Mouse (Mus musculus) embryo, embryonic 9.5 days (tissue): Measurements from ENCODE around the gene Gm9913.

ENCODE experiments used
- DNase-seq: peaks from one replicate; pipeline ENCODE4 v3.0.0-alpha.2; 2017; ENCODE audit errors: extremely low spot score

The Gm9913 gene

DNA sequence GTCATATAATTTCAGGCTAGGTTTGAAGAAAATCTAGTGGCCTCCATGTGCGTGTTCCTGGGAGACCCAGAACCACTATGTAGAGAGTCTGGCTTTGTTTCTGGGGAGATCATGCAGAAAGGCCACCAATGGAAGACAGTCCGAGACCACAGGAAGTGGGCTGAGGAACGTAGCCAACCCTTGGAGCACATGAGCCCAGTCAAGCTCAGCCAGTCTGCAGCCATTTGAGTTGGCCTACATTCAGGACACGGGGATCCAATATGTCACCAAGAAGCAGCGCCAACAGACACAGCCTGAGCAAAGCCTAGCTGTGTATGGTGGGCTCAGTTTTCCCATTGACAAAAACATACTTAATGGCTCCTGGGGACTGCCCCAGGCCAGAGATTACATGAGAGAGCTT, 8.2 kb upstream of the Gm9913 start:
- DNase-seq, result no peak

DNA sequence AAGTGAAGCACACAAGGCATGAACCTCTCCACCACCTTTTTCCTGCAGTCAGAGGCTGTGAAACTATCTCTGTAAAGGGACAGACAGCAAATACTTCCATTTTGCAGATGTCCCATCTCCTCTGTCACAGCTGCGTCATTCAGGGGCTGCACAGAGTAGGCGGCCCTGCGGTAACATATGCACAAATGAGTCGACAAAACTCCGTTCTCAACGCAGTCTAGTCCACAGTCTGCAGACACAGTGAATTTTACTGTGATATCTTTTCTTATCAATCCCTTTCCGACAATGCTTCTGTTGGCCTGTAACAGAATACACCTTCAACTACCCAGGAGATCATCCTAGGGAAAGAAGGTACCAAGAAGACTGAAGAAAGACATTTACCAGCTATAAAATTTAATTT, 6.7 kb upstream of the Gm9913 start:
- DNase-seq, result no peak

DNA sequence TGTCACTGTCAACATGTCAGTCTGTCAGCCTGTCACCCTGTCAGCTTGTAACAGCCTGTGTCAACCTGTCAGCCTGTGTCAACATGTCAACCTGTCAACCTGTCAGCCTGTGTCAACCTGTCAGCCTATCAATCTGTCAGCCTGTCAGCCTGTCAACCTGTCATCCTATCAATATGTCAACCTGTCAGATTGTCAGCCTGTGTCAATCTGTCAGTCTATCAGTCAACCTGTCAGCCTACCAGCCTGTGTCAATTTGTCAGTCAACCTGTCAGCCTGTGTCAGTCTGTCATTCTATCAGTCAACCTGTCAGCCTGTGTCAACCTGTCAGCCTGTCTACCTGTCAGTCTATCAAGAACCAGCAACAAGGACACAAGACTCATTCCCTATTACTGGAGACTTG, 3.4 kb upstream of the Gm9913 start:
- no peak for DNase-seq

DNA sequence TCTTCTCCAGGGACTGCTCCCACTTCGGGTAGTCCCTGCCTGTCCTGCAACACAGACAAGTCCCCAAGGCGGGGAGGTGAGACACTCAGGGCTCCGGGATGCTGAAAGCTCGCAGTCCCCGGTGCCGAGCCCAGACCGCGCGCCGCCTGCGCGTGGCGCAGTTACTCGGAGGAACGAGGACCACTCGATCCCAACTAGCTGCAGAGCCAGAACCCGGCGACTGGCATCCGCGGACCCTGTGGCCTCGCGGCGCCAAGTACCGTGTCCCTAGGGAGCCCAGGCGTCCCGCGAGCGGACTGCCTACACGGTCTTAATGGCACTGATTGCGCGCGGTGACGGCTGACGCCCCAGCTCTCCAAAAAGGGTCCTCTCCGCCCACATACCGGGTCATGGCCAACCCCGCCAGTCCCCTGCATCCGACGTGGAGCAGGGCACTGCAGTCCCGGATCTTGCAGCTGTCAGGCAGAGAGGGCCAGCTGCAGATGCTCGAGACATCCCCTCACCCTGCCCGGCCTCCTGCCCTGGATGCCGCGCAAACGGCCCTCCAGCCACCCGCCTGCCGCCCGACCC, 942 bp downstream of the Gm9913 start:
- peak; percentile 84 for DNase-seq

DNA sequence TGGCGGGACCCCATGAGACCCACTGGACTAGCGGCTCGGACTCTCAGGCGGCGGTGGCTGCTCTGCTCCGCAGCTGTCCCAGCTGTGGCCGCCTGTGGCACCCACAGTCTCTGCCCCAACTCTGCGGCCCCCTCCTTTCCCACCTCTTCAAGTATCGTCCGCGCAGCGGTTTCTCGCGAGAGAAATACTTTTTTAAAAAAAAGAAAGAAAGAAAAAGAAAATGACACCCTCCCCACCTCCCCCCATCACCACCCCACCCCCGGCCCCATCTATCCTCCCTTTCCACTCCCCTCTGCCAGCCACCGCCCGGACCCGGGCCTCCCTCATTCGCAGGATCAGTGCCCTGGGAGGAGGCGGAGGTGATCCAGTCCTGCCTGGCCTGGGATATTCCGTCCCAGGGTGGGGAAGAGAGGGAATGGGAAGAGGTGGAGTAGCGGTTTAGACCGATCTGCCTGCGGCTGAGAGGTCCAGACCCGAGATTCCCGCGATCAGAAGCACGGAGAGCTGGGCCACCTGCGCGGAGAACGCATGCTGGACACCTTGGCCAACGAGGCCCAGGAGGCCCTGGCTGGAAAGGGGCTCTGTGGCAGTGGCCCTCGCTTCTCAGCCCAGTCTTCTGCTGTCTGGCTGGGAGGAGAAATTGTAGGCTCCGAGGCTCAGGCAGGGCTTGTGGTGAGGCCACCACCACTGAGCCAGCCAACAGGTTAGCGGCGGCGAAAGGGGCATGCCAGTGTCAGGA, 1.6 kb downstream of the Gm9913 start:
- DNase-seq, result peak; percentile 68

DNA sequence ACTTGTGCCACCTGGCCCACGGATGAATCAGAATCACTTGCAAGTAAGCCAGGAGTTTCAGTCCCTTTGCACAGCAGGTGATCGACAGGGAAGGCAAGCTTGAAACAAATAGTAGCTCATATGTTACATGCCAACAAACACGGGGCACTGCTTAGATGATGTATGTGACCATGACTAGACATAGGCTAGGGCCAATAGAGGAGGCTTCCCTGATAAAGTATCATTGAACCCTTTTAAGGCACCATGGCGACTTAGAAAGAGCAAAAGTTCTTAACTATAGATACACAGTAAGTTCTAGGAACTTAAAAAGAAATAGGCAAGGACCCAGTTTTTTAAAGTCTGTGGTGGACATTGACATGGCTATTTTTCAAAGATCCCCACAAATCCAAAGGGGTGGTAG, 3.0 kb downstream of the Gm9913 start, which contains the start of gene Fbn1:
TSS of gene Fbn1 (minus strand) at position 101 of the 400 bp plus-strand sequence.
- no peak for DNase-seq

DNA sequence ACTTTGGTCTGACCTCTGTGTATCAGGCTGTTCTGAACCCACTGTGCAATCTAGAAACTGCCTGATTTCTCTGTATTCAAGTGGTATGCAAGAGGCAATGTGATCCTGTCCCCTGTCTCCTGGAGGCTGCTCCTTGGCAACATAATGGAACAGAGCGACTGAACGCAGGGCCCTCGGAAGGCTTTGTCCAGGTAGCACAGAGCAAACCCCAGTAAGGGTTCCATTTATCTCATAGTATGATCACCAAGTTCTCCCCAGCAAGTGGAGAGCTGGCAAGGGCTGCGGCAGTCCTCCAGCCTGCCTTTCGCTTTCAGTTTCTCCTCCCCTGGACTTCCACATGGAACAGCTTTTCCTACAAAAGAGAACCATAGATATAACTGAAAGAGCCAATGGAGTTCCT, 3.5 kb downstream of the Gm9913 start:
- DNase-seq, result no peak

DNA sequence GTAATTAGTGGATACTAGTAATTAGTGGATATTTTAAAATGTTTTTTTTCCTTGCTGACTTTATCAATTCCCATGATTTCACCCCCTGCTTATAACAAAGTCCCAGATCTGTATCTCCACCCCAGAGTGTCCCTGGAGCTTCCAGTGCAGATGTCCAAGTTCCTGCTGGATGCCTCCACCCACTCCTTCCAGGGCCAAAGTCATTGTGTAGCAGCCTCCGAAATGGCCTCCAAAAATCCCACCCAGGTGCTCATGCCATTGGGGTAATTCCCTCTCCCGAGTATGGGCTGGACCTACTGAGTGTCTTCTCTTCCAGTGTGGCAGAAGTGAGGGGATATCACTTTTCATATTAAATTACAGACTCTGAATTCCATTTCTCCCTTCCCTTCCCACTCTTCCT, 5.9 kb downstream of the Gm9913 start:
- no peak for DNase-seq

DNA sequence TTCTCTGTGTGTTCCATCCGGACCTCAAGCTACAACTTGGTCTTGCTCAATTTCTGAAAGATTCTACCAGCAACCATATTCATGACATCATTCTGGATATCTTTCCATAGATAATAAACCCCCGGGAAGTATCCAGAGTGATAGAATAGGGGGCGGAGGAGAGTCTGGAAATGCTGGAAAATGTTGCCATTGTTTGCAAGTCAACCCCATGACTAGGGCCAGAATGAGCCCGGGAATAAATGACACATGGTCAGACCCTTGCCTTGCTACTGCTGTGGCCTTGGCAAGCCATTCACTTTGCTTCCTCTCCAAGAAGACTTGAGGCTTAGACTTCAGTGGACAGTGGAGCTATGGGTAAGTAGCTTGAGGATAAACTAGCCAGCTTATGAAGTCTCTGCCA, 7.0 kb downstream of the Gm9913 start:
- DNase-seq, result no peak

DNA sequence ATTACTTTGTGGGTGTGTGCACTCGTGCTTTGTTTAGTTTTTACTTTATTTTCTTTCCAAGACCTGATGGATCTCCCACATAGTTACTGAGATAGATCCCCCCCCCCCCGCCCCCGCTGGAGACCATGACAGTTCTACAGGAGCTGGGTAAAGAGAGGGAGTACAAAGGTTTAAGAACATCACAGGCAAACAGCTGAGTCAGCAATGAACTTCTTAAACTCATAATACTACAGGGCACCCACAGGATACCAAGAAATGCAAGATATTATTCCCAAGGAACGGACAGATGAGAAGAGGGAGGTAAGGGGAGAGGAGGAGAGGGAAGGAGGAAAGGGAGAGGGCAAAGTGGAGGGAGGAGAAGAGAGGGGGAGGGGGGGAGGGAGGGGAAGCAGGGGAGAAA, 7.7 kb downstream of the Gm9913 start:
- no peak for DNase-seq

DNA sequence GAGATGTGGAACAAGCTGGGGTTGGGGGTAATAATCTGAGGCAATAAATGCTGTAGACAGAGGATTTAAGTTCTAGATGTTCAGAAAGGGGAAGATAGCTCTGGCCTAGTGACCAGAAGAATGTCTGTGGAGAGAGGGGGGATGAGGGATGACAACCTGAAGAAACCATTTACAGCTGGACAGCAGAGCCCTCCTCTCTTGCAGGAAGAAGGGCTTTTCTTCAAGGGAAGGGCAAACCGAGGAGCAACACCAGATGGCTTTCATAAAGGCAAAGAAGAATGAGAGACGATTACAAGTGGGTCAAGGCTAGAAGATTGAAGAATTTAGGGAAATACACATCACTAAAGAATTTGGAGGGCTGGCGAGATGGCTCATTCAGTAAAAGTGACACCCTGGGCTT, 9.5 kb downstream of the Gm9913 start:
- DNase-seq, result no peak

DNA sequence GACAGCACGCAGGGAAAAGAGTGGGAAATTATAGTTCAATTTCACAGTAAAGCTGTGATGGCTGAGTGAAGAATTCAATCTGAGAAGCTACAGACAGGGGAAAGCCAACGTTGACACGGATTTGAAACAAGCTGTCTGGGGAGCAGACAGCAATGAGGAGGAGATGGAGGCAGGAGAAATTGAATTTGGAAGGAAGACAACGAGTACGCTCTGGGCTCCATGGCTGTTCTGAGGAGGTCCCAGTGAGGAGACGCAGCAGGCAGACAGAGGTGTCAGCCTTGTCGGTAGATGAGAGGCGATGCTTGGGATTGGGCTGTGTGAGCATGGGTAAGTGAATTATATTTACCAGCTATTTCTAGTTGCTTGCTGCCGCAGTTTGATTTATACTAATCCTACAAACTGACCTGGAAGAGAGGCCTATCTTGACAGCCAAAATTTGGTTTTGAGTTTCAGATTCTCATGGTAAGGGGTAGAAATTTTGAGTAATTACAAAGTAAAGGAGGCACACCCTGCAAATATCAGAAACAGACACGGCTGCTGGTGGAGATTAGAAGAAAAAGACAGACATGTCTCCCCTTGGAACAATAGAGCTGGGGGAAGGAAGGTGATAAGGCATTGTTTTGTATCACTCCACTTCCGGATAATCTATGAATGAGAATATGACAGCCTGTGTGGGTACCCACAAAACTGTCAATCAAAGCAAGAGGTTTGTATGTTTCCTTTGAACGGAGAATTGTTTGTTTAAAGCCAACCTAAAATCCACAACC, 10.6 kb downstream of the Gm9913 start:
- DNase-seq, result no peak

DNA sequence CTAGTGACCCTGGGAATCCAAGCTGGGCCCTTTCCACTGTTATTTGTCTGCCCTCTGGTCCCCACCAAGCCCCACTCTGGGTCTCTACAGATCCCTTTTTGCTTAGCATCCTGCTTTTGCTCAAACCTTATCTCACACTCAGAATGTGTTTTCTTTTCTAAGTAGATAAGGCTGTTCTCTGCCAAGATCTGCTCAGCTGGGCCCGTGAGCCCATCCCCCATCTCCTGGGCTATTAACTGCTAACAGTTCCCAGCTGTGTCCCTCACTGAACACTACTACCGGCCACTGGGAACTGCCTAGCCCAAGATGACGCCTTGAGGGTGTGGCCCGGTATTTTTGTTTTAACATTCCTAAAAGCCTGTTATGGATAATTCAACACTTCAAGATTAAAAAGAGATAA, 11.7 kb downstream of the Gm9913 start:
- peak; percentile 53 for DNase-seq

DNA sequence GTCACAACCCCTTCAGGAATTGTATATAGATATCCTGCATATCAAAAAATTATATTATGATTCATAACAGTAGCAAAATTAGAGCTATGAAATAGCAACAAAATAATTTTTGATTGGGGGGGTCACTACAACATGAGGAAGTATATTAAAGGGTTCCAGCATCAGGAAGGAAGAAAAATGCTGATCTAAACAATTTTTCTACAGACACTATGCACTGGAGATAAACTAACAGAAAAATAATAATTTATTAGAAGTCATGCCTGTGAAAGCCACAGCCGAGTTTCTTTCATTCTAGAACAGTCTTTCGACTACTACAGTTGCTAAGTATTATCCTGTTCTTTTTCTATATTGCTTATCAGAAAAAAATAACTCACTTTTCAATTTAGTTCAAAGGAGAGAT, 20.6 kb downstream of the Gm9913 start:
- DNase-seq, result no peak

DNA sequence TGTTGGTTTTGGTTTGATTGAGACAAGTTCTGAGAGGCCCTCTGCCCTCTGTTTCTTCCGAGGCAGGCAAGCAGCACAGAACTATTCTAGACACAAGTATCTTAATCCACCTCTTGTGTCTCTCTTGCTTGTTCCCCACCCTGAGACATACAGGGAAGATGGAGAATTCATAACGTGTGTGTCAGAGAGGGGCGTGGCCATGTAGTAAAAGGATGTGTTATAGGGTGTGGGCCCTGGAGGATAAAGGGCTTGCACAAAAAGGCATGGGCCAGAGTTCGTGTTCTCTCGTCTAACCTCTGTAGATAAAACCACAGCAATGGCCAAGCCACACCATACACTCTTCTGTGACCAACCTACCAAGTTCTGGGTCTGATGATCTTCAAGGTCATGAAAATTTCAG, 21.7 kb downstream of the Gm9913 start:
- DNase-seq, result no peak

DNA sequence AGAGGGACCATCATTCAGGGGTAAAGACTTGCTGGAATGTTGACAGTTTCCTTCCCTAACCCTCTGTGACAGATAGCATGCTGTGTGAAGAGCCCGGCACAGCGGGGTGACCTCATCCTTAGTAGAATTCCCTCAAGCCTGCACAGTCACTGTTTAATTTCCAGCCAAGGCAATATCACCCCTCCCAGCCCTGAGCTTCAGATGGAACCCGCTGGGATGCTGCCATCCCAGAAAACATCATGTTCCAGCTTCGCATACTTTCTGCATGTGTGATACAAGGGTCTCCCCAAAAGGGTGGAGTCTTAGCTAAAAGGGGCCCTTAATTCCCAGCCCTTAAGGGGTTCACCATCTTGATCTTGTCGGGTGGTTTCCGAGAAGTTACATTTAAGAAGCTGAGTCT, 25.8 kb downstream of the Gm9913 start:
- DNase-seq, result no peak

DNA sequence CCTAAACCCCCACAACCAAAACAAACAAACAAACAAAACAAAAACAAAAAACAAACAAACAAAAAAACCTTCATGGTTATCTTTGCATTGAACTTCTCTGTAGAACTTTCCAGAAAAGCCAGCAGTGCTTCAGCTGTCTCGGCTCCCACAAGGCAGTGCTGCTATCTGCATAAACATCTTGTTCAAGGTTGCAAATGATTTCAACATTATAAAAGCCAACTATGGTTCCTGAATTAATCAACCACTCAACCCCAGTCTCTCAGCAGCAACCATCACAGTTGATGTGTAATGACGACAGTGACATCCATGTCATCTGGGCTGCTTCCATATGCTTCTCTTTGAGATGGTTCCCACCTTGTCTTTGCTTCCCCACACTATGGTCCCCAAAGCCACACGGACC, 34.8 kb downstream of the Gm9913 start:
- no peak for DNase-seq

DNA sequence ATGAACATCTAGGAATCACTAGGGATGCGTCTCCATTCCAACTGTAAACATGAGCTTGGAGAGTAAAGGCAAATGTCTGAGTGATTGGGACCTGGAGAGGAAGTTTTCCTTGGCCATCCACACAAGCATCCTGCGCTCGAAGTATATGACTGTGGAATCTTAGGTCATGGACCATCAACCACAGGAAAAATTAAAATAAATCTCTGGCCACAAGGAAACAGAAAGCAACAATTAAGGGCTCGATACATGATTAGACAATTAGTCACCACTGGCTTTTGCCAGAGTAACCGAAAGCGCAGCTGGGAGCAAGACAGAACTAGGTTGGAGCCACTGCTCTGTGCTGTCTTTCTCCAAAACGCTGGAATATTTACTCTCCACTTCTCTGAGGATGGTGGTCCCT, 35.7 kb downstream of the Gm9913 start:
- DNase-seq, result no peak

DNA sequence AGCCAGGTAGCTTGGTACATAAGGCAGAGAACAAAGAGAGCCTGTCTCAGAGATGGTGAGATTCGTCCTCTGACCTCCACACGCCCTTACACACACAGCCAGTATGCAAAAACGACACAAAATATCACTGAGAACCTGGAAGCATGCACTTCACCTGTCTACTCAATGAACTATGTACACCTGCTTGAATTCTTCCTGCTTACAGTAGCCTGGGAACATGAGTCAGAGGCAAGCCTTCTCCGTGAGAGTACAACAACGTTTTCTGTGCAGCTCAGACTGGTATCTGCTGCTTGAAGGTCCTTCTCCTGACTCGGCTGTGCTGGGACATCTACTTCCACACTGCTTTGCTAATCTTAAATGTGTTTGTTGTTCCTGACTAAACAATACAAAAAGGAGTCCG, 36.6 kb downstream of the Gm9913 start:
- DNase-seq, result no peak

DNA sequence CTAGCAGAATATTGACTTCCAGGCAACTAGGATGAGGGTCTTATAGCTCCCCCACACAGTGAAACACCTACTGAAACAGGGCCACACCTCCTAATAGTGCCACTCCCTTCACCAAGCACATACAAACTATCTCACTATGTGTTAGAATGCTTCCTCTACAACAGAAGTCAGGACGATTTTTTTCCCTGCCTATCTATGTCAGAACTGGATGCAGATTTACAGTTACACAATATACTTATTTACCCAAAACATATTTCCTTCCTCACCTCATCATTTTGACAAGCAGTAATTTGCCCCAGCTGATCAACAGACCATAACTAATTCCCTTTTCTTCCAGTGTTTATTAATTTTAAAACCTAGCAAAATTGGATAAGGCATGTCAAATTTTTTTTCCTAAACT, 38.8 kb downstream of the Gm9913 start:
- DNase-seq, result no peak

DNA sequence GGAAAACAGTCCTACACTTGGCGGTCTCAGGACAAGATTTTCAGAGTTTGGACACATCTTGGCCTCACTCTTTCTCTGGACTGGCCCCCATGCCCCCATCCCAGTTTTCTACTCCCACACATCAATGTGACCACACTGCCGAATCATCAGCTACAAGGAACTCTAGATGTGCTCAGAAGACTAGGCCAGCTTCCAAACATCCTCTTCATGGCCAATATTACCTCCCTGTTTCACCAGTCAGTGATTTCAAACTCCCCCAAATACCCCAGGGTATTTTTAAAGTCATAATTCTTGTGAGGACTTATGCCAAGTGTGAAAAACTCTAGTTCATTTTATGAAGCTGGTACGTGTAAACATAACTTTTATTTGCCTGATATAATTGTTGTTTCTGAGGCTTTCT, 40.1 kb downstream of the Gm9913 start:
- no peak for DNase-seq

DNA sequence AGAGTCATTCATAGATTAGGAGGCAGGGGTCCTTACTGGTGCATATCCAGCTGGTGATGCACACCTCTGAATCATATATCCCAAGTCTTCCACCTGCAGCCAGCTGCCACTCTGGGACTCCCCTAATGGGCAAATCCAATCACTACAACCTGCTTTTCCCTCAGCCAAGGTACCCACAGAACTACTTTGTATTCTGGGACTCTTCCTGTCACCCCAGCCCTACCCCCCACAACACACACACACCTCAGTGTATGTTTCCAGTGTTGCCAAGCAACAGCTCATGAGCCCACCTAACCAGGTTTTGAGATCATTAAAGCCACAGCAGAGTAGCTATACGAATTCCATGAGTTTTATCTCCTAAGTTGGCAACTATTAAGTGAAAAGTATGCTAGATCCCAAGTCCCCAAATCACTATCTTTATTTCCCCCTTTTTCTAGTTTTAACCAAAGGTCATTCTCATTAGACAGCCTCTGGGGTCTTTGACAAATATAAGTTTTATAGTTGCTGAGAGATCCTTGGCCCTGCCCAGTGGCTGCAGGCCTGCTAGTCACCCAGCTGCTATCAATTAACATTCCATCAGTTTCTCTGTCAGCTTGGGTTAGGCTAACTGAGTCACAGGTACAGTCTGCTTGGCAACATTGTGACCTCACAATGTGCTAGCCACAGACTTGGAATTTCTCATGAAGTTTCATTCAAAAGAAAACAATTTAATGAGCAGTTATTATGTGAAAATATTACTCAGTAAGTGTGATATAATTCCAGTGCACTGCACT, 44.1 kb downstream of the Gm9913 start:
- DNase-seq, result no peak
